Mouse (Mus musculus) testis, adult 2 months (tissue): ENCODE results near the gene Gm10447.

ENCODE experiments used
- CTCF ChIP-seq: fragments of 200-500 bp; IDR thresholded peaks from 2 replicates; pipeline ENCODE4 v1.5.1; 2012; ENCODE audit warnings: low read depth, mild to moderate bottlenecking, inconsistent platforms, low read length, moderate library complexity; ENCODE audit not compliant: control insufficient read depth, insufficient read depth, insufficient replicate concordance
- POLR2A ChIP-seq: fragments of 200-500 bp; IDR thresholded peaks from 2 replicates; pipeline ENCODE4 v1.6.1; 2012; ENCODE audit warnings: low read depth, mild to moderate bottlenecking, inconsistent platforms, low read length, moderate library complexity; ENCODE audit not compliant: control insufficient read depth

DNA sequence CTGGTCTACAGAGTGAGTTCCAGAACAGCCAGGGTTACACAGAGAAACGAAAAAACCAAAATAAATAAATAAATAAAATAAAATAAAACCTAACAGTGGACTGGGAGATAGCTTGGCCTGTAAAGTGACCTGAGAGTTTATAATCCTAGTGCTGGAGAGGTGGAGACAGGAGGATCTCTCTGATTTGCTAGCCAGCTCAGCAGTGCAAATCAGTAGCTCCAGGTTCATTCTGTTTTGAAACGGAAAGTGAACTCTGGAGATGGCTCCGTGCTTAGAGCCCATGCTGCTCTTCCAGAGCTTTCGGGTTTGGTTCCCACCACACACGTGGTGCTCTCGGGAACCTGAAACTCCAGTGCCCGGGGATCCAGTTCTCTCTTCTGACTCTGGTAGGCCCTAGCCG is 8.9 kb downstream of the Gm10447 start:
- TF ChIP-seq POLR2A: no peak
- TF ChIP-seq CTCF: no peak
